Mouse (Mus musculus) macrophage (primary cell): ENCODE data around the gene E130114P18Rik. TPM values are rescaled to one million over a fixed set of nuclear protein-coding genes. Genes with fewer than 3 reads are reported as not detected.

Source experiments
- H3K27ac ChIP-seq: fragments of 350-480 bp; formaldehyde crosslinking; 2 replicates; pipeline ENCODE4 v1.9.0; 2021
- H3K36me3 ChIP-seq: fragments of 350-480 bp; formaldehyde crosslinking; 2 replicates; pipeline ENCODE4 v1.9.0; 2021; ENCODE audit errors: inconsistent target
- H3K4me3 ChIP-seq: fragments of 350-480 bp; formaldehyde crosslinking; 2 replicates; pipeline ENCODE4 v1.9.0; 2021; ENCODE audit errors: inconsistent target
- H3K79me2 ChIP-seq: fragments of 350-480 bp; formaldehyde crosslinking; 2 replicates; pipeline ENCODE4 v1.9.0; 2021; ENCODE audit errors: inconsistent target
- WGBS: methylation state at CpG from one replicate; pipeline ENCODE4 v1.1.7; 2026; ENCODE audit warnings: inconsistent platforms; ENCODE audit not compliant: missing documents; 5-methylcytosine and 5-hydroxymethylcytosine counted together
- polyA plus RNA-seq: library from polyadenylated mRNA; stranded (reverse); fragments of 250-400 nt; gene quantifications from 3 replicates; pipeline ENCODE4 v1.2.4, GENCODE M21; 2018; ENCODE audit warnings: inconsistent platforms

The E130114P18Rik gene
- polyA plus RNA-seq, 1 experiment from 2014 or later, result not detected

DNA sequence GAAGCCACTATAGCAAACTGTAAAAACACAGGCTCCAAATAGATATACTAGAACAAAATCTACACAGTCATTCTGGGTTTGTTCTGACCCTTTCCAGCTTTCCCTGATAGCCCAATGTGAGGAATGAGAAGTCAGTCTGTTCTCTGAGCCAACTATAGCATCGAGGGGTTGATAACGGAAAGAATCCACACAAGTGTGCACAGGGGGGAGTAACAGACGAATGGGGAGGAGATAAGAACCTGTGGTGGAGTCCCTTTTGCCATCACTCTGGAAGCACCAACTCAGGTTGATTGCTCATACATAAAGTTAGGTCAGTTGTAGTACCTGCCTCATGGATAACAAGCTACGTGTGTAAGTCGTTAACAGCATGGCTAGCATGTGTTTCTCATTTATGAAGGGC is 184.0 kb downstream of the E130114P18Rik start:
- WGBS, result 92% methylated on average over 5 of the region's 5 CpGs
- H3K79me2 ChIP-seq, result no peaks in the 10 kb centered on the region
- no peak overlapping the region for H3K27ac ChIP-seq
- no peak overlapping the region for H3K4me3 ChIP-seq
- H3K36me3 ChIP-seq, result no peaks in the 10 kb centered on the region

DNA sequence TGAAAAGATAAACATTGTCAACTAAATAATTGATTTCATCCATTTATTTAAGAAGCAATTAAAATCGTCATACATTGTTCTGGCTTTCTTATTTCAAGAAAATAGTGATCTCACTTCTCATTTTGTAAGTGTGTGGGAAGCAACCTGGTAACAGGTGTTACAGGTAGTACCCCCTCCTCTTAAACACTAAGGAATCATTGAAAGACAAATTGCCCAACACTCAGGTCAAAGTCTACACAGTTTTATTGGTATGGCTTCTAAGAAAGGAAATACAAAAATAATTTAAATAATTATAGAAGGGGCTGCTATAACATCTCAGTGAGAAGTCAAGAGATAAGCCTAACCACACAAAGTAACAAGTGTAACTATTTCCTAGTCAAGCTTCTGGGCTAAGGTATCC is 188.1 kb downstream of the E130114P18Rik start:
- Histone ChIP-seq H3K36me3 (no peaks in the 10 kb centered on the region), H3K27ac (no peak overlapping the region), H3K4me3 (no peak overlapping the region), H3K79me2 (no peaks in the 10 kb centered on the region)
- 100% methylated on average over 1 of the region's 1 CpGs for WGBS

DNA sequence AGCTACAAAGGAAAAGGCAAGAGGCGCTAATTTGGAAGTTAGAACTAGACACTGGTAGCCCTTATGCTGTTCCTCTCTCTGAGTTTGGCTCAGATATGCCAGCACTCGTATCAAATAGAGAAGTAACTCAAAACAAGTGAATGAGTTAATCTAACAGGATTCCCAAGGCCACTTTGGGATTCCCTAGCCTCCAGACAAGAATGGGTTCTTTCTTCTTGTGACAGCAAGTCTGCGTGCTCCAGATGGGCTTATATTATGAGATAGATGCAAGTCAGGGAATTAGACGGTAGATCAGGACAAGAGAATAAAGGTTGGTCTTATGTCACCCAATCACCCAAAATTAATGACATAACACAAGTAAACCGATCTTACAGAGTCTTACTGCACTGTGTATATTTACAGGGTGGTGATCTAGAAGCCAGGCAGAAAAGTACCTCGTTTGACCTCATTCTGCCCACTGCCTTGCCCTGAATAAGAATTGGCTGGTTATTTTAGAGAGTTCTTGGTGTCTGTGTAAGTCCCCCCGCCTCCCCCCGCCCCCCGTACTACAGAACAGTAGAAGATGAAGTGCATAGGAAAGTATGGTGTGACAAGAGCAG is 190.4 kb downstream of the E130114P18Rik start:
- 66% methylated on average over 9 of the region's 9 CpGs for WGBS
- H3K79me2 ChIP-seq, result no peaks in the 10 kb centered on the region
- no peak overlapping the region for H3K27ac ChIP-seq
- H3K36me3 ChIP-seq, result no peaks in the 10 kb centered on the region
- no peak overlapping the region for H3K4me3 ChIP-seq

DNA sequence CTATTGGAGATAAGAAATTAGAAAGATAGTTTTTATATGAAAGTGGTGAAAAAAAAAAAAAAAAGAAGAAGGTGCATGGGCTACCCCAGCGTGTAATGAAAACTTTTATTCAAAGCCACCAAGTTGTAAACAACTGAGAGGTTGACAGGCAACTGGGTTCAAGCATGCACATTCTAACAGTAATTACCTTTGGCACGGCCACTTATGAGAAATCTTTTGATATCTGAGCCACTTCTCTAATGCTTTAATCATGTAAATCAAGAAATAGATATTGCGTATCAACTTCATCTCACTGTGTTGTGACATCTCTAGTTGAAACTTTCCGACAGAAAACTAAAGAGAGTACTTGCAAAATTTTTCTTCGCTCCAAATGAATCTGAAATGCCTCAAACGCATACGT is 192.7 kb downstream of the E130114P18Rik start:
- Histone ChIP-seq H3K36me3 (no peaks in the 10 kb centered on the region), H3K27ac (no peak overlapping the region), H3K79me2 (no peaks in the 10 kb centered on the region), H3K4me3 (no peak overlapping the region)
- WGBS, result 96% methylated on average over 7 of the region's 7 CpGs

DNA sequence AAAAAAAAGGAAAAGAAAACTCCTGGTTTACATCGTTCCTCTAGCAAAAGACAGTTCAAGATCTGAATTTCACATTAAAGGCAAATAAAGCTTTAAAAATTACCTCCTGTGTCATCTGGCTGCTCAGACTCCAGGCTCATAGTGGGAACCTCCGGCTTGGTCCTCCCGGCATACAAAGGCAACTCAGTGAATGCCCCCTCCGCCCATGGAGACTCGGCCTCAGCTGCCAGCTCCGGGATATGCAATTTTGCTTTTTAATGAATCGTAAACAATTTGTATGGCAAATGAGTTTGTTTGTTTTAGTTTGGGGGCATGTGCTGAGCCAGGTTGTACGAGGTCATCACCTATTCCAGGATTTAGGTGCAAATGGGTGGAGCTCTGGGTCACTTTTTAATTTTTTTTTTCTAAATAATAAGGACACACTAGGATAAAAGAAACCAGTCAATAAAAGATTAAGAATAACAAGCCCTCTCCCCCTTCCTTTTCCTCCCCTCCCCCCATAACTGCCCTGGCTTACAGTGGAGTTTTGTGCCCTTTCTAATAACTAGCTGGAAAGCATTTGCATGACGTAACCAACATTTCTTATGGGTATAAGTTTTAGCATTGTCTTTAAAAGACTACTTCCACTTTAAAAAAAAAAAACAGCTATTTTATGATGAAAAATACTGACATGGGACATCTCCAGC is 193.3 kb downstream of the E130114P18Rik start:
- H3K27ac ChIP-seq, result no peak overlapping the region
- H3K4me3 ChIP-seq, result no peak overlapping the region
- no peaks in the 10 kb centered on the region for H3K36me3 ChIP-seq
- no peaks in the 10 kb centered on the region for H3K79me2 ChIP-seq
- WGBS, result 92% methylated on average over 8 of the region's 9 CpGs

DNA sequence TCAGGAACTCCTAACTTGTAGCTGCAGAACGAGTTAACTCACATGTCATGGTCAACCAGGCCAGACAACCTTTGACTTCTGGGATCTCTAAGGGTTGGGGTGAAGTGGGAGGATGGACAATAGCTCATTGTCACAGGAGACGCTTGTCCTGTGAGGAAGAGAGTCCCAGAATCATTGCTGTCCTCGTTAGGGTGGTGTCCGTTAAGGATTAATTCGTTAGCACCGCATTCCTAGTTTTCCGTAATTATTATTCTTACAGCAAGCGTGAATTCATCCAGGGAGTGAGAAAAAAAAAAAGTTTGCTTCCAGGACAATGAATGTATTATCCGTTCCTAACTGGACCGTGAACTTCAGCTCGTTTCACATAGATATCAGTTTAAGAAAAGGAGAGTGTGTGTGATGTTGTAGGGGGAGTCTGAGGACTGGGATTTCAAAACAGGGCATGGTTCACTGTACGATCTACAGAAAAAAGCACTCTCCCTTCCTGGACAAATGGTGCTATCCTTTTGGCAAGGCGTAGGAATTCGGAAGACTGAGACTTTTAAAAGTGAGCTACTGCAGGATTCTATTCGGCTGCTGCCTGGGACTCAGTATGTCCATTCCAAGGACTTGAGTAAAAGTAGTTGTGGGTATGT is 195.0 kb downstream of the E130114P18Rik start:
- Histone ChIP-seq H3K27ac (no peak overlapping the region), H3K79me2 (no peaks in the 10 kb centered on the region), H3K4me3 (no peak overlapping the region), H3K36me3 (no peaks in the 10 kb centered on the region)
- WGBS, result 94% methylated on average over 15 of the region's 15 CpGs

DNA sequence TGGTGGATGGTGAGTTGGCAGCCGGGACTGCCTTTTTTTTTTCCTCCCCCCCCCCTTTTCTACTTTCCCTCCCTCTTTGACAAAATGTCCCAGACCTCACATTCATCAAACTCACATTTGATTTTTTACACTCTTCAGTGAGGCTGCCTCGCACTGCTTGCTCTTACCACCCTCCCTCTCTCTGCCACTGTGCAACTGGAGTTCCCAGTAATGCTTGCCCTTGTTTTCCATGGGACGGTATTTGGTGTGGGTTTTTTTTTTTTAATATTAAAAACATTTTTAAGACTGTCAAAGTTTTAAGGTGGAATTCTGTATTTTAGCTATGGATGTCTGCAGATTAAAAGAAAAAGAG is 195.8 kb downstream of the E130114P18Rik start:
- no peaks in the 10 kb centered on the region for H3K79me2 ChIP-seq
- H3K27ac ChIP-seq, result no peak overlapping the region
- no peak overlapping the region for H3K4me3 ChIP-seq
- H3K36me3 ChIP-seq, result no peaks in the 10 kb centered on the region
- WGBS, result 83% methylated on average over 2 of the region's 3 CpGs

DNA sequence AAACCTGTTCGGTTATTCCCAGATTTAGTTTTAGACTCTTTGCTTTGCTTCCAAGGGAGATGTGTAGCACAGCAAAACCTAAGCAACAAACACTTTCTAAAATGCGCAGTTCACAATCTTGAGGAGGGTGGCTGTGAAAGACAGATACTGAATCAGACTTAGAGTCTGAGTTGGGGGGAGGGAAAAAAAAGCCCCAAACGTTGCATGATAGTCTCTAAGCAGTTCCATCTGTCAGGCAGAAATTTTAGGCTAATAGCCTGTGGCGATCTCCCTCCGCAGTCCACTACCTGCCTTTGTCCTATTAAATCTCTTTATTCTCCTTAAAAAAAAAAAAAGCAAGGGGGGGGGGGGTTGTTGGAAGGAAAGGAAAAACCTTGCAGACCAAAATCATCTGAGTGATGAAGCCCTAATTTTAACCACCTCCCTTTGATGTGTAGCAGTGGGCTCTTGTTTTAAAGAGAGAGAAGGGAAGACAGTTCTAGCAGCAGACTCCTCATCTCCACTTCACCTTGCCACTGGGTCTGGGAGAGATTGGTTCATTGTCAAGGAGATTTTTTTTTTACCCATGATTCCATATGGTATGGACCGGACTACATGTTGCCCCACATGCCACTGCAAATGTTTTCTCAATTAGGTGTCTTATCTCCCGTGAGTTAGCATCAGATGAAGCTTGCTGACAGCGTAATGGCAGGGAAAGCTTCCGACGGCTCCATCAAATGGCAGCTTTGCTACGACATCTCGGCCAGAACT is 196.4 kb downstream of the E130114P18Rik start:
- no peaks in the 10 kb centered on the region for H3K79me2 ChIP-seq
- no peak overlapping the region for H3K4me3 ChIP-seq
- no peaks in the 10 kb centered on the region for H3K36me3 ChIP-seq
- no peak overlapping the region for H3K27ac ChIP-seq
- WGBS, result 90% methylated on average over 9 of the region's 12 CpGs

DNA sequence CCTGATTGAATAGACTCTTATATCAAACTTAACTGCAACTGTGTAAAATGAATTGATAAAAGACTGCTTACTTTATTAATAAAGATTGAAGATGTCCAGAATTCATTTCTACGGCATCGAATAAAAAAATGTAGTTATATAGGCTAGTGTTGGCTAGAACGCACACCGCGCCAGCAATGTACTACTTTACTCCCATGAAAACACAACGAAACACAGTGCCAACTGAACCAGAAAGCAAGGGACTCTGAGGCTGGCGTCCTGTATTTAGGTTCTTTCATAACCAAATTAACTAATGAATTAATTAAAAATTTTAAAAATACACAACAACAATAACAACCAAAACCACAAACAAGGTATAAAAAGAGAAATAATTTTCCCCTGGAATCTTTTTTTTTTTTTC is 197.0 kb downstream of the E130114P18Rik start:
- 96% methylated on average over 7 of the region's 7 CpGs for WGBS
- H3K27ac ChIP-seq, result no peak overlapping the region
- H3K36me3 ChIP-seq, result no peaks in the 10 kb centered on the region
- no peaks in the 10 kb centered on the region for H3K79me2 ChIP-seq
- no peak overlapping the region for H3K4me3 ChIP-seq

DNA sequence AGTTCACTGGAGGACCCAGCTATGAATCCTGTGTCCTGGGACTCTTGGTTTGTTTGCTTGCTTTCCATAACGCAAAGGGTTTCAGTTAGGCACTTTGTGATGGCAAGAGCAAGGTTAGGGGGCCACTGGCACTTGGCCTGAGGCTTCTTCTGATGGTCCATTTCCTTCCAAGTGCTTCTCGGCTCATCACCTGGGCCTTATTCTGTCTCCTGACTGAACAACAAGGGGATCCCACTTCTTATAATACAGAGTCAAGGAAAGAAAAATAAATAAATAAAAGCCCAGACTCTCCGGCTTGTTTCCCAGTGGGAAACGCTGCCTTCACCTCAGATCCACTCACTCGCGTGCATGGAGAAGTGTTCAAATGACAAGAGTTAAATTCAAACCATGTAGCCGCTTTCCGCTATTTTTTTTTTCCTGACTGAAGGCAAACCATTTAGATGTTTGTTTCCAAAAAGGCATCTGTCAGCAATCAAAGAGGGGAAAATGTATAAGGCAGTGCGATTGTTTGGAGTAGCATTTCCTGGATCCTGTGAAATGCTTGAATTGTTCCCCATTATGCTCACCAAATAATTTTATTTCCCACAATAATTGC is 199.2 kb downstream of the E130114P18Rik start:
- Histone ChIP-seq H3K36me3 (no peaks in the 10 kb centered on the region), H3K4me3 (no peak overlapping the region), H3K27ac (no peak overlapping the region), H3K79me2 (no peaks in the 10 kb centered on the region)
- 93% methylated on average over 9 of the region's 9 CpGs for WGBS

DNA sequence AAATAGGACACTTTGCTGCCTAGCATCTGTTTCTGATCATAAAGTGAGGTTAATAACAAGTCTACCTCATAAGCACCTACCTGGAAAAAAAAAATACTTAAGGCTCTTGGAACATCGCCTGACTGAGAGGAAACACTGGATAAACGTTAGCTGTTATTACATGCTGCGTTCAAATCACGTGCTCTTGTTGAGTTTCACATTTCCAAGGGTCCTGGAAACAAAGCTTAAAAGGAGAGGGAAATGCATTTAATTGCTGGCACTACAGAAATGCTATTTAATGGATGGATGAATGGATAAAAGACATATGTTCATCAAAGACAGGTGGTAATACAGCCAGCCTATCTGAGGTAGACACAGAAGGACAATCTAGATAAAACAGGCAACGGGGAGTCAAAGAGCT is 200.4 kb downstream of the E130114P18Rik start:
- Histone ChIP-seq H3K79me2 (no peaks in the 10 kb centered on the region), H3K4me3 (no peak overlapping the region), H3K27ac (no peak overlapping the region), H3K36me3 (no peaks in the 10 kb centered on the region)
- 99% methylated on average over 5 of the region's 5 CpGs for WGBS

DNA sequence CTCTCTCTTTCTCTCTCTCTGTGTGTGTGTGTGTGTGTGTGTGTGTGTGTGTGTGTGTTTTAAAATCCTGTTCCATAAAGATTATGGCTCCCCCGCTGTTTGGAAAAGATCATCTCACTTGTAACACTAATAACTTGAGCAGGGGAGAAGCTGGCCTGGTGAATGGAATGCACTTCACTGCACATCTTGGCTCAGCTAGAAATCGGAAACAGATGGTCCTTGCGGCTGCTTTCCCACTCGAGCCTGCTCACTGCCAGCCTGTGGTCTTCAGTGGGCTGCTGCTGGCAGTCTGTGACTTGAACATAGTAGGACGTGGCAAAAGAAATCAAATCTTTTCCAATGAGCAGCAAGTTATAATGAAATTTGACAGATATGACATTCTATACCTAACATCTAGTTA is 202.4 kb downstream of the E130114P18Rik start:
- Histone ChIP-seq H3K4me3 (no peak overlapping the region), H3K27ac (no peak overlapping the region), H3K79me2 (no peaks in the 10 kb centered on the region), H3K36me3 (no peaks in the 10 kb centered on the region)
- 48% methylated on average over 5 of the region's 5 CpGs for WGBS

DNA sequence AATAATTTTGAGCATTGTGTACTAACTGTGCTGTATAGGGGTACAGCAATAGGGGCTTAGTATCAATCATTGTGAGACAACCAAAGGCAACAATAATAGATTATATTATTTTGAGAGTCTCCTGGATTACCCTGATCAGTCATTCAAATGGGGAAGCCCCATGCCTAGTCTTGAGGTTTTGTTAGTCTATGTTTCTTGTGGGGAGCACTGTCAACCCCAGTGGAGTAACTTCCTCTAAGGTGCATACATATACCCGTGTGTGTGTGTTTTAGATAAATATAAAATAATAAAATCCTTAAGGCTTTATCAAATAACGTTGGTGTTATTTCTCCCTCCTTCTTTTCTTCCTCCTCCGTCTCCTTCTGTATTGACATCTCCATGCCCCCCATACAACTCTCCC is 208.6 kb downstream of the E130114P18Rik start:
- no peak overlapping the region for H3K27ac ChIP-seq
- 17% methylated on average over 3 of the region's 3 CpGs for WGBS

DNA sequence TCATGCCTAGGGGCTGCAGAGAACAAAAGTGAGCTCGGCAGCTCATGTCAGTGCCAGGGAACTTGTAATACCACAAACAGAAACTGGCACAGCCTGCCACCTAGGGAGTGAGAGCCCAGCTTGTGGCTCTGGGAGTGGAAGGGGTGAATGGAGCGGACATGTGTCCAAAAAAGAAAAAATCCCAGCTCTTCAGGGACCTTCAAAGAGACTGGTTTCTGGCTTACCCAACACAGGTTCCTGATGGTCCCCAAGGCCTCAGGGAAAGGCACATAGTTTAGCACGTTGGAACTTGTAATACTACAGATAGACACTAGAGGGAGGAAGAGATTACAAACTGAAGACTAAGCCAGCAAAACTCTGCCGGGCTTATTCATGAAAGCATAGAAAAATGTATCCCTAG is 213.2 kb downstream of the E130114P18Rik start:
- Histone ChIP-seq H3K4me3 (no peak overlapping the region), H3K27ac (no peak overlapping the region), H3K79me2 (no peaks in the 10 kb centered on the region), H3K36me3 (no peaks in the 10 kb centered on the region)
- 43% methylated on average over 4 of the region's 4 CpGs for WGBS

More for the DNA sequence above, 208.6 kb downstream of the E130114P18Rik start:
- H3K36me3 ChIP-seq, result no peaks in the 10 kb centered on the region
- H3K79me2 ChIP-seq, result no peaks in the 10 kb centered on the region
- no peak overlapping the region for H3K4me3 ChIP-seq
